Mouse (Mus musculus) erythroblast, embryonic 14.5 days (primary cell): ENCODE results near the gene Drd1.

ENCODE experiments used
- GATA1 ChIP-seq: IDR thresholded peaks from 2 replicates; pipeline ENCODE4 v1.6.1; 2012; ENCODE audit warnings: low read length, inconsistent platforms, mixed read lengths
- TAL1 ChIP-seq: IDR thresholded peaks from 3 replicates; pipeline ENCODE4 v1.6.1; 2012; ENCODE audit warnings: low read length, inconsistent platforms, mixed read lengths

- TF ChIP-seq GATA1: no peak
- TF ChIP-seq TAL1: no peak
Measured at GRCm38 (mm10) chr13:54063292-54063691, 7.8 kb upstream of the Drd1 start.
